Mouse (Mus musculus): ENCODE data around the gene Ankrd65. TPM values are rescaled to one million over a fixed set of nuclear protein-coding genes. Genes with fewer than 3 reads are reported as not detected.

Gene Ankrd65
- polyA plus RNA-seq, 1 experiment = not detected

DNA sequence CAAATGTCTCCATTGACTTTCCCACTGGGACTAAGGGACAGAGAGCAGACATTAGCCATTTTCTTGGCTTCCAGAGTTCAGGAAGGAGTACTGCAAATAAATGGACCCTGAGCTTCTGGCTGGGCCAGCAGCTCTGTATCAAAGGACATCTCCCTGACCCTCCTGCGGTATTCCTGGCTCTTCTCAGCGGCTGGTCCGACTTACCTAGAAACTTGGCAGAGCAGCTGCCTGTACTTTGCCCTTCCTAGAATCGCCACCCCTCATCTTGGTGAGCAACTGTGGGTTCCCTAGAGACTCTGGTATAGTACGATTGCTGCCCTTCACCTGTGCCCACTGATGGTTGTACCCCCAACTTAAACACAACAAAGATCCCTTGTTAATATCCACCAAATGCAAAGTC, 53.0 kb downstream of the Ankrd65 start:
- no peak for DNase-seq (ENCODE audit: extremely low spot score in 1 of 2, low spot score in 1 of 2)

GRCm38 (mm10) chr4:155846871-155847578, 56.8 kb downstream of the Ankrd65 start, which contains the start of gene Dvl1:
Gene Dvl1, plus strand, starts transcription at chr4:155847402.
- peak; percentile 63 to 96 for DNase-seq (ENCODE audit: extremely low spot score in 1 of 2, low spot score in 1 of 2)

DNA sequence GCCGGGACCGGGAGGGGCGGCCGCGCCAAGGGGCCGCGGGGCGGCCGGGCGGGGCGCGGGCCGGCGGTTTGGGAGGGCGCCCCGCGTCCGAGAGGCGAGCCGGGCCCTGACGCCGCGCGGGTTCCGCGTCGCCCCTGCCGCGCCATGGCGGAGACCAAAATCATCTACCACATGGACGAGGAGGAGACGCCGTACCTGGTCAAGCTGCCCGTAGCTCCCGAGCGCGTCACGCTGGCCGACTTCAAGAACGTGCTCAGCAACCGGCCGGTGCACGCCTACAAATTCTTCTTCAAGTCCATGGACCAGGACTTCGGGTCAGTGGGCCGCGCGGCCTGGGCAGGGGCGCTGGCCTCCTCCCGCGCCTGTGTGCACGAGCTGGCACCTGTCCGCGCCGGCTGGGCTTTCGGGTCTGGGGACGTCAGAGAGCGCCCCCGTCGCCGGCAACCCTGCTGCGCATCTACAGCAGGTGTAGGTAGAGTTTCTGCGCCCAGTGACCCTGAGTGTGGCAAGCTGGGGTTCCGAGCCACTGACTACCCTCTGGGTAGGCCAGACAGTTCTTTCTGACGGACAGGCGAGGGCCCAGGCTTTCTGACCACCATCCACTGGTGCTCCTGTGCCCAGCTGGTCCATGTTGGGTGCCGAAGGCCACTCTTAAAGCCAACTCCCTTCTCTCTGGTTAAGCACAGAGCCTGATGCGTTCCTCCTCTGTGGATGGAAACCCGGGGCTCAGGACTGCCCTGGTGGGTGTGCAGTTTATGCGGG, 57.5 kb downstream of the Ankrd65 start:
- no peak for DNase-seq (ENCODE audit: extremely low spot score in 1 of 2, low spot score in 1 of 2)

DNA sequence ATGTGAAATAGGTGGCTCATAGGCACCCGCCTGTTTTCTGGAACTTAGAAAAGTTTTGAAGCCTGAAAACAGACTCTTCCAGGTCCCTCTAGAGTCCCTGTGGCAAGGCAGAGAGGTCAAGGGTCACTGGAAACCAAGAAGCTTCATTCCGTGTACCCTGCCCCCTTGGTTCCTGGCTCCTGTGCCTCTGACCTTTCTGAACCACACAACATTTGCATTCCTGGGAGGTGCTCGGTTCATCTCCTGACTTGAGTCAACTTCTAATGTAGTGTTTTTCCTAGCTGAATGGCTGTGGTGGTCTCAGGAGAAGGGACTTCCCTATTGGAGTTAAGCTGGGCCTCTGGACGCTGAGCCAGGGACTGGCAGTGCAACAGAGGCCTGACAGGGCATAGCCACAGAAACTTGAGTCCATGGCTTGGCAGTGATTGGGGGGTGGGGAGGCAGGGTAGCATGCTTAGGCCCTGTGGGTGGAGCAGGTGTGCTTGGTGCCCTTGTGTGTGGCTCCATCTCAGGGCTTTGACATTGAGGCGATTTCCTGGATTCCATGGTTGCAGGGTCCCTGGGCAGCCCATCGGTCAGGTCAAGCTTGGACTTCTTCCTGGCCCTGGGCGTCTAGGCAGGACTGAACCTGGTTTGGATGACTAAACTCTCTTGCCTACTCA, 58.3 kb downstream of the Ankrd65 start:
- no peak for DNase-seq (ENCODE audit: extremely low spot score in 1 of 2, low spot score in 1 of 2)

Other genes with a start within 250 kb of the Ankrd65 start
- 71.2 and 72.4 TPM in 2 replicates for gene Nadk, start 228.1 kb upstream of the Ankrd65 start, polyA plus RNA-seq (2012; rRNA removed)
- gene Slc35e2, start 189.0 kb upstream of the Ankrd65 start, polyA plus RNA-seq (2012; rRNA removed) = 19.6 and 20.6 TPM in 2 replicates
- 60.7 and 65.4 TPM in 2 replicates for gene Cdk11b, start 165.6 kb upstream of the Ankrd65 start, polyA plus RNA-seq (2012; rRNA removed)
- gene Gm10563, start 145.0 kb upstream of the Ankrd65 start, polyA plus RNA-seq (2012; rRNA removed) = not detected in 2 replicates
- gene Mmp23, start 137.1 kb upstream of the Ankrd65 start, polyA plus RNA-seq (2012; rRNA removed) = 4.6 TPM in 2 replicates
- 136 and 143 TPM in 2 replicates for gene Mib2, start 121.2 kb upstream of the Ankrd65 start, polyA plus RNA-seq (2012; rRNA removed)
- gene Fndc10, start 96.1 kb upstream of the Ankrd65 start, polyA plus RNA-seq (2012; rRNA removed) = 52.0 and 57.4 TPM in 2 replicates
- gene Ssu72, start 85.6 kb upstream of the Ankrd65 start, polyA plus RNA-seq (2012; rRNA removed) = 134 and 142 TPM in 2 replicates
- 62.9 and 63.6 TPM in 2 replicates for gene Tmem240, start 55.6 kb upstream of the Ankrd65 start, polyA plus RNA-seq (2012; rRNA removed)
- 88.4 and 95.8 TPM in 2 replicates for gene Atad3a, start 29.3 kb upstream of the Ankrd65 start, polyA plus RNA-seq (2012; rRNA removed)
- gene Vwa1, start 15.7 kb upstream of the Ankrd65 start, polyA plus RNA-seq (2012; rRNA removed) = 30.7 and 31.8 TPM in 2 replicates
- gene Tmem88b, start 4.6 kb upstream of the Ankrd65 start, polyA plus RNA-seq (2012; rRNA removed) = 24.2 and 26.8 TPM in 2 replicates
- gene Mrpl20, start 12.4 kb downstream of the Ankrd65 start, polyA plus RNA-seq (2012; rRNA removed) = 101 and 116 TPM in 2 replicates
- 127 and 144 TPM in 2 replicates for gene Ccnl2, start 22.1 kb downstream of the Ankrd65 start, polyA plus RNA-seq (2012; rRNA removed)
- gene Aurkaip1, start 40.8 kb downstream of the Ankrd65 start, polyA plus RNA-seq (2012; rRNA removed) = 126 and 131 TPM in 2 replicates
- 19.0 and 19.3 TPM in 2 replicates for gene Mxra8, start 49.2 kb downstream of the Ankrd65 start, polyA plus RNA-seq (2012; rRNA removed)
- 129 and 134 TPM in 2 replicates for gene Dvl1, start 57.0 kb downstream of the Ankrd65 start, polyA plus RNA-seq (2012; rRNA removed)
- 0.36 and 0.38 TPM in 2 replicates for gene Tas1r3, start 72.9 kb downstream of the Ankrd65 start, polyA plus RNA-seq (2012; rRNA removed)
- gene Cptp, start 79.0 kb downstream of the Ankrd65 start, polyA plus RNA-seq (2012; rRNA removed) = 19.6 and 22.3 TPM in 2 replicates
- 36.9 and 41.1 TPM in 2 replicates for gene Ints11, start 79.1 kb downstream of the Ankrd65 start, polyA plus RNA-seq (2012; rRNA removed)
- gene Pusl1, start 101.3 kb downstream of the Ankrd65 start, polyA plus RNA-seq (2012; rRNA removed) = 86.6 and 87.9 TPM in 2 replicates
- gene Acap3, start 101.4 kb downstream of the Ankrd65 start, polyA plus RNA-seq (2012; rRNA removed) = 101 and 109 TPM in 2 replicates
- gene Ube2j2, start 153.4 kb downstream of the Ankrd65 start, polyA plus RNA-seq (2012; rRNA removed) = 69.5 and 70.8 TPM in 2 replicates
- gene C1qtnf12, start 171.9 kb downstream of the Ankrd65 start, polyA plus RNA-seq (2012; rRNA removed) = 14.3 and 17.1 TPM in 2 replicates
- gene B3galt6, start 202.2 kb downstream of the Ankrd65 start, polyA plus RNA-seq (2012; rRNA removed) = 9.7 and 10.6 TPM in 2 replicates
- gene Sdf4, start 202.4 kb downstream of the Ankrd65 start, polyA plus RNA-seq (2012; rRNA removed) = 123 and 128 TPM in 2 replicates
- gene Tnfrsf4, start 223.4 kb downstream of the Ankrd65 start, polyA plus RNA-seq (2012; rRNA removed) = 3.6 and 5.9 TPM in 2 replicates
- 0.22 and 0.27 TPM in 2 replicates for gene Tnfrsf18, start 235.7 kb downstream of the Ankrd65 start, polyA plus RNA-seq (2012; rRNA removed)